Mouse (Mus musculus) layer of hippocampus, adult 2 months (tissue): ENCODE measurements around the gene Rnf138rt1. TPM values are rescaled to one million over a fixed set of nuclear protein-coding genes. Genes with fewer than 3 reads are reported as not detected.

Experiments used
- DNase-seq, 2 experiments: peaks; one replicate each; pipeline ENCODE4 v3.0.0; 2022; ENCODE audit warnings: low spot score in 2 of 2
- H3K27ac ChIP-seq: fragments of 200-600 bp; 2 replicates; pipeline ENCODE4 v1.8.1; 2022
- H3K4me3 ChIP-seq: fragments of 200-600 bp; 2 replicates; pipeline ENCODE4 v1.8.1; 2022; ENCODE audit warnings: mild to moderate bottlenecking
- CTCF ChIP-seq: fragments of 200-600 bp; conservative IDR thresholded peaks from 2 replicates; pipeline ENCODE4 v1.8.1; 2022; ENCODE audit warnings: antibody characterized with exemption, mild to moderate bottlenecking, moderate library complexity
- long read RNA-seq, 2 experiments: library from polyadenylated mRNA; stranded (forward); transcript quantifications; one replicate each; pipeline ENCODE4 v2.0.0; 2021; ENCODE audit warnings: borderline mapping rate in 2 of 2
- total RNA-seq, 2 experiments: library from RNA; stranded (reverse); gene quantifications; 2 replicates each; pipeline ENCODE4 v1.2.3; 2021

The Rnf138rt1 gene
- 1 to 10 TPM in 1 of 2 experiments, under 1 TPM in 1; 0.82 to 1.0 TPM for total RNA-seq
- long read RNA-seq, experiment 1, partial matches to known transcripts: 0 of 1 reads
- long read RNA-seq, experiment 1, other reads (novel, unspliced or antisense): 0 of 1 reads
- long read RNA-seq, experiment 2: 0 reads

- H3K27ac ChIP-seq: 0 out of 2 replicates have a peak within 1 kb of the TSS, but pooled peaks have one; percentile 23
- TF ChIP-seq CTCF: no peak
- DNase-seq: peak in 1 of 2 experiments; percentile 6
- peak within 1 kb of the TSS; percentile 55 for H3K4me3 ChIP-seq
Measured at GRCm38 (mm10) chrX:163760617-163761434, at the start of gene Rnf138rt1. Rnf138rt1 (minus strand) TSS chrX:163761329.

- TF ChIP-seq CTCF: no peak
- Histone ChIP-seq H3K27ac (no peak overlapping the region), H3K4me3 (no peak overlapping the region)
- no peak for DNase-seq
Measured at GRCm38 (mm10) chrX:163807270-163807669, 46.1 kb upstream of the Rnf138rt1 start.

GRCm38 (mm10) chrX:163766290-163766689 lies 5.2 kb upstream of the Rnf138rt1 start:
- no peak for DNase-seq
- H3K27ac ChIP-seq: no peak overlapping the region
- TF ChIP-seq CTCF: no peak
- H3K4me3 ChIP-seq: no peak overlapping the region

- H3K27ac ChIP-seq: no peak overlapping the region
- no peak for TF ChIP-seq CTCF
Measured at GRCm38 (mm10) chrX:163761435-163761828, 303 bp upstream of the Rnf138rt1 start.

GRCm38 (mm10) chrX:163745996-163746395 lies 15.1 kb downstream of the Rnf138rt1 start:
- no peak for DNase-seq
- no peak overlapping the region for H3K27ac ChIP-seq
- TF ChIP-seq CTCF: no peak

More at GRCm38 (mm10) chrX:163761435-163761828, 303 bp upstream of the Rnf138rt1 start:
- DNase-seq: no peak
- peak overlapping the region; percentile 55 for H3K4me3 ChIP-seq

GRCm38 (mm10) chrX:163743896-163744295 lies 17.2 kb downstream of the Rnf138rt1 start:
- no peak for DNase-seq
- no peak overlapping the region for H3K4me3 ChIP-seq
- H3K27ac ChIP-seq: no peak overlapping the region
- no peak for TF ChIP-seq CTCF

More at GRCm38 (mm10) chrX:163745996-163746395, 15.1 kb downstream of the Rnf138rt1 start:
- H3K4me3 ChIP-seq: no peak overlapping the region

- no peak for DNase-seq
- no peak overlapping the region for H3K4me3 ChIP-seq
- TF ChIP-seq CTCF: no peak
- no peak overlapping the region for H3K27ac ChIP-seq
Measured at GRCm38 (mm10) chrX:163738904-163739303, 22.2 kb downstream of the Rnf138rt1 start.

GRCm38 (mm10) chrX:163734145-163734544 lies 27.0 kb downstream of the Rnf138rt1 start:
- Histone ChIP-seq H3K4me3 (no peak overlapping the region), H3K27ac (no peak overlapping the region)
- no peak for TF ChIP-seq CTCF
- DNase-seq: no peak

GRCm38 (mm10) chrX:163723630-163724029 lies 37.5 kb downstream of the Rnf138rt1 start:
- TF ChIP-seq CTCF: no peak
- Histone ChIP-seq H3K27ac (peak overlapping the region; percentile 67), H3K4me3 (no peak overlapping the region; the same call in 1 of the 2 replicates)
- DNase-seq: no peak

GRCm38 (mm10) chrX:163722785-163723577 lies 38.1 kb downstream of the Rnf138rt1 start:
- no peak for DNase-seq
- no peak for TF ChIP-seq CTCF
- H3K4me3 ChIP-seq: peak overlapping the region; percentile 20; the same call in 1 of the 2 replicates
- H3K27ac ChIP-seq: peak overlapping the region; percentile 67

- Histone ChIP-seq H3K4me3 (no peak overlapping the region), H3K27ac (no peak overlapping the region)
- no peak for DNase-seq
- no peak for TF ChIP-seq CTCF
Measured at GRCm38 (mm10) chrX:163720597-163720996, 40.5 kb downstream of the Rnf138rt1 start.

Other genes with a start within 250 kb of the Rnf138rt1 start
- 1 to 10 TPM; 2.7 TPM for gene Grpr, start 211.7 kb downstream of the Rnf138rt1 start, total RNA-seq
- gene Ap1s2, start 147.7 kb upstream of the Rnf138rt1 start, total RNA-seq: 10 to 100 TPM; 37.8 to 41.7 TPM
- 10 to 100 TPM; 44.8 to 46.0 TPM for gene Zrsr2, start 197.3 kb upstream of the Rnf138rt1 start, total RNA-seq